20 mouse cellular contexts compared by ENCODE assay signal in the genomic region with DNA sequence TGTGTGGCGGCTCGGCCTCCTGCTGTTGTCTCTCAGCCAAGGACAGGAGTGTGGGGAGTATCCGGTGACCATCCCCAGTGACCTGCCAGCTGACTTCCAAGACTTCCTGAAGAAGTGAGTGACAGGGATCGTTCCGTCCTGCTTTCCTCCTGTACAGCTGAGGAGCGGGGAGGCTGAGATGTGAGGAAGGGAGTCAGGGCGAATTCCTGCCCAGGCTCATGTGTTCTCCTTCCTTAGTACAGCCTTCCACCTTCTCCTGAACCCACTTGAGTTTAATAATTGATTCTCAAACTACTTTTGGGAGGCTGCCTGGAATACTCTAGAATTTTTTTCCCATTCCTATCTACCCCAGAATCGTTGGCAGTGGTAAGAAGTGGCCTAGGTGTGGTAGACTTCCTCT. TPM values are rescaled to one million over a fixed set of nuclear protein-coding genes. Genes with fewer than 3 reads are reported as not detected.
DNase-seq lines count a peak whose midpoint lies in the region; ATAC-seq and TF ChIP-seq lines count a peak whose summit lies in the region.
"Had no signal": no experiment of that assay in that cellular context is flagged by ENCODE, and none has a peak within 500 bp of the region (broad histone marks: within the 10 kb centered on the region; RNA-seq: fewer than 3 reads in every experiment).

No protein-coding gene starts in this region.

- no peak overlapping the region for H3K4me2 ChIP-seq in heart, embryonic 11.5 days
- H3K4me2 ChIP-seq in heart, postnatal 0 days (ENCODE audit: low read depth, low read length): no peak overlapping the region
- H3K4me2 ChIP-seq in lung, postnatal 0 days (replicated peaks; ENCODE audit: low read depth, low read length): no peak overlapping the region
- H3K4me2 ChIP-seq: liver, embryonic 12.5 days had no signal

- H3K9ac ChIP-seq in heart, embryonic 11.5 days (ENCODE audit: low read depth, low read length): no peak overlapping the region
- H3K9ac ChIP-seq in heart, postnatal 0 days (replicated peaks; ENCODE audit: low read depth, low read length): no peak overlapping the region
- H3K9ac ChIP-seq in lung, postnatal 0 days (replicated peaks; ENCODE audit: low read depth): no peak overlapping the region
- H3K9ac ChIP-seq: liver, embryonic 12.5 days had no signal

- H3K4me3 ChIP-seq in heart, embryonic 11.5 days (ENCODE audit: low read depth, low read length): no peak overlapping the region
- H3K4me3 ChIP-seq in heart, postnatal 0 days (ENCODE audit: low read depth, low read length): no peak overlapping the region
- no peak overlapping the region for H3K4me3 ChIP-seq in lung, postnatal 0 days (ENCODE audit: low read depth, low read length)
- H3K4me3 ChIP-seq: hindbrain, embryonic 10.5 days; limb, embryonic 10.5 days; liver, embryonic 12.5 days; myocyte had no signal

- TF ChIP-seq EP300 in heart, postnatal 0 days (IDR thresholded peaks at IDR 0.05; ENCODE audit: low read depth): peak; percentile 62
- no peak for TF ChIP-seq EP300 in lung, postnatal 0 days (IDR thresholded peaks at IDR 0.05)

- H3K36me3 ChIP-seq in heart, embryonic 11.5 days (ENCODE audit: control insufficient read depth, insufficient read depth, low read length): peaks cover 14% of the 10 kb centered on the region
- H3K36me3 ChIP-seq in heart, postnatal 0 days (replicated peaks; ENCODE audit: control insufficient read depth, insufficient read depth, low read length): peaks cover 51% of the 10 kb centered on the region
- peaks cover 7% of the 10 kb centered on the region; the same call in 1 of the 2 replicates for H3K36me3 ChIP-seq in lung, postnatal 0 days (ENCODE audit: insufficient read depth, low read length)

- no peak for ATAC-seq in heart, embryonic 11.5 days (replicated peaks; ENCODE audit: insufficient number of reproducible peaks, low FRiP score, low TSS enrichment)
- peak; percentile 62 for ATAC-seq in heart, postnatal 0 days (ENCODE audit: insufficient read depth, low read depth)
- peak; percentile 79 for ATAC-seq in lung, postnatal 0 days
- no peak for ATAC-seq in erythroblast, adult 5-6 weeks (replicated peaks; ENCODE audit: low FRiP score, poor library complexity, severe bottlenecking)
- ATAC-seq: forebrain, embryonic 14.5 days; liver, embryonic 12.5 days; Patski had no signal

- no peaks in the 10 kb centered on the region for H3K9me3 ChIP-seq in heart, embryonic 11.5 days (replicated peaks; ENCODE audit: control insufficient read depth, low read length)
- no peaks in the 10 kb centered on the region for H3K9me3 ChIP-seq in heart, postnatal 0 days (replicated peaks; ENCODE audit: control insufficient read depth, low read length)
- no peaks in the 10 kb centered on the region for H3K9me3 ChIP-seq in lung, postnatal 0 days (ENCODE audit: low read length)
- H3K9me3 ChIP-seq: hindbrain, embryonic 10.5 days; limb, embryonic 10.5 days; liver, embryonic 12.5 days had no signal

- no peaks in the 10 kb centered on the region for H3K4me1 ChIP-seq in heart, embryonic 11.5 days (ENCODE audit: control insufficient read depth, insufficient read depth, low read length)
- H3K4me1 ChIP-seq in heart, postnatal 0 days (ENCODE audit: control insufficient read depth, insufficient read depth): no peaks in the 10 kb centered on the region
- no peaks in the 10 kb centered on the region for H3K4me1 ChIP-seq in lung, postnatal 0 days (ENCODE audit: insufficient read depth, low read depth, low read length)
- H3K4me1 ChIP-seq: hindbrain, embryonic 10.5 days; limb, embryonic 10.5 days; liver, embryonic 12.5 days had no signal

- peak; percentile 53 for DNase-seq in heart, adult 8-10 months (ENCODE audit: low spot score)
- DNase-seq in heart, postnatal 0 days (ENCODE audit: low spot score): no peak
- peak; percentile 33 for DNase-seq in heart, postnatal 4 days
- peak; percentile 57 for DNase-seq in lung, postnatal 0 days (ENCODE audit: low spot score)
- DNase-seq in Muller cell, postnatal 12 days (ENCODE audit: inconsistent ontology term): no peak
- DNase-seq in neural tube, embryonic 10.5 days (ENCODE audit: extremely low spot score, low spot score): no peak
- DNase-seq: cerebellum, postnatal 10 days; embryo, embryonic 11 days; midbrain, embryonic 14.5 days; retina, postnatal 1 day; thymus, postnatal 25 days had no signal

- WGBS in heart, embryonic 11.5 days (ENCODE audit: insufficient replicate concordance): 88% methylated on average over 8 of the region's 8 CpGs
- 68% methylated on average over 8 of the region's 8 CpGs for WGBS in heart, postnatal 0 days
- 46% methylated on average over 8 of the region's 8 CpGs for WGBS in lung, postnatal 0 days

- no peak overlapping the region for H3K27ac ChIP-seq in heart, embryonic 11.5 days (ENCODE audit: low read depth, low read length)
- H3K27ac ChIP-seq in heart, postnatal 0 days (ENCODE audit: low read depth): peak overlapping the region; percentile 51
- no peak overlapping the region for H3K27ac ChIP-seq in lung, postnatal 0 days (ENCODE audit: low read length)
- H3K27ac ChIP-seq: hindbrain, embryonic 10.5 days; limb, embryonic 10.5 days; liver, embryonic 12.5 days had no signal

- no peaks in the 10 kb centered on the region for H3K27me3 ChIP-seq in heart, embryonic 11.5 days (ENCODE audit: control insufficient read depth, insufficient read depth, low read length)
- H3K27me3 ChIP-seq in heart, postnatal 0 days (ENCODE audit: control insufficient read depth, insufficient read depth, low read length): no peaks in the 10 kb centered on the region
- H3K27me3 ChIP-seq in lung, postnatal 0 days (replicated peaks; ENCODE audit: insufficient read depth, low read length): no peaks in the 10 kb centered on the region
- H3K27me3 ChIP-seq: liver, embryonic 12.5 days; Patski had no signal

- no peak for TF ChIP-seq CTCF in heart, postnatal 0 days (IDR thresholded peaks at IDR 0.05; ENCODE audit: low read depth)
- no peak for TF ChIP-seq CTCF in lung, postnatal 0 days (IDR thresholded peaks at IDR 0.05)

RNA-seq across cellular contexts. Expression of a gene that starts 34.0 kb away (rescaled TPM):
- total RNA-seq in heart, adult 8-10 months (2022): 1 to 10 TPM; 4.7 to 6.0 (median 5.6) TPM
- polyA plus RNA-seq in heart, embryonic 11.5 days (2014; fragmentation: Nextera tagmentation; extraction: Ambion mirVana): 9.0 and 9.7 TPM in 2 replicates
- total RNA-seq in heart, postnatal 0 days (2014; rRNA removed; ENCODE audit: low replicate concordance): 12.1 and 12.3 TPM in 2 replicates
- polyA plus RNA-seq in heart, postnatal 0 days (2015; fragmentation: Nextera tagmentation; extraction: Ambion mirVana): 3.0 TPM in 2 replicates
- 10 to 100 TPM; 14.1 to 14.3 TPM for total RNA-seq in heart, postnatal 4 days (2021)
- polyA plus RNA-seq in lung, postnatal 0 days (2015; fragmentation: Nextera tagmentation; extraction: Ambion mirVana): 5.2 and 6.2 TPM in 2 replicates
- 3.1 and 7.3 TPM in 2 replicates for total RNA-seq in erythroblast, adult 5-6 weeks (2015; ENCODE audit: low replicate concordance)
- 2.6 and 3.1 TPM in 2 replicates for total RNA-seq in erythroblast, adult 5-6 weeks (2017; ENCODE audit: low replicate concordance)

RNA-seq across cellular contexts. Expression of a gene that starts 49.2 kb away (rescaled TPM):
- total RNA-seq in heart, adult 8-10 months (2022): under 1 TPM in 2 of 4 experiments, not detected in 2; 0.08 to 0.11 TPM
- polyA plus RNA-seq in heart, embryonic 11.5 days (2014; fragmentation: Nextera tagmentation; extraction: Ambion mirVana): 0.06 TPM in 1 of 2 replicates, not detected in the other
- total RNA-seq in heart, postnatal 0 days (2014; rRNA removed; ENCODE audit: low replicate concordance): 0.27 and 1.2 TPM in 2 replicates
- polyA plus RNA-seq in heart, postnatal 0 days (2015; fragmentation: Nextera tagmentation; extraction: Ambion mirVana): 0.31 and 0.40 TPM in 2 replicates
- 1 to 10 TPM in 1 of 2 experiments, under 1 TPM in 1; 0.76 to 1.1 TPM for total RNA-seq in heart, postnatal 4 days (2021)
- polyA plus RNA-seq in lung, postnatal 0 days (2015; fragmentation: Nextera tagmentation; extraction: Ambion mirVana): 0.18 and 0.26 TPM in 2 replicates
- not detected in 2 replicates for total RNA-seq in erythroblast, adult 5-6 weeks (2015; ENCODE audit: low replicate concordance)
- total RNA-seq in erythroblast, adult 5-6 weeks (2017; ENCODE audit: low replicate concordance): not detected in 2 replicates
- total RNA-seq: megakaryocyte progenitor cell, adult 5-6 weeks had no signal

RNA-seq across cellular contexts. Expression of a gene that starts 57.1 kb away (rescaled TPM):
- 100 to 1,000 TPM; 124 to 135 (median 133) TPM for total RNA-seq in heart, adult 8-10 months (2022)
- polyA plus RNA-seq in heart, embryonic 11.5 days (2014; fragmentation: Nextera tagmentation; extraction: Ambion mirVana): 202 and 204 TPM in 2 replicates
- 123 and 141 TPM in 2 replicates for total RNA-seq in heart, postnatal 0 days (2014; rRNA removed; ENCODE audit: low replicate concordance)
- polyA plus RNA-seq in heart, postnatal 0 days (2015; fragmentation: Nextera tagmentation; extraction: Ambion mirVana): 210 and 219 TPM in 2 replicates
- total RNA-seq in heart, postnatal 4 days (2021): 100 to 1,000 TPM; 104 to 111 TPM
- polyA plus RNA-seq in lung, postnatal 0 days (2015; fragmentation: Nextera tagmentation; extraction: Ambion mirVana): 275 and 277 TPM in 2 replicates
- 39.8 and 109 TPM in 2 replicates for total RNA-seq in erythroblast, adult 5-6 weeks (2015; ENCODE audit: low replicate concordance)
- total RNA-seq in erythroblast, adult 5-6 weeks (2017; ENCODE audit: low replicate concordance): 61.2 and 71.2 TPM in 2 replicates

Comparison
In these comparisons a context has a peak if more than half of its experiments do, and no peak if none do; other contexts are left out.
1. DNase-seq: peak in heart, adult 8-10 months (single experiment), heart, postnatal 4 days (single experiment) and lung, postnatal 0 days (single experiment); none in heart, postnatal 0 days (single experiment), Muller cell, postnatal 12 days (single experiment) and neural tube, embryonic 10.5 days (single experiment).
2. ATAC-seq: peak in heart, postnatal 0 days (single experiment) and lung, postnatal 0 days (single experiment); none in heart, embryonic 11.5 days (single experiment) and erythroblast, adult 5-6 weeks (single experiment).